Mouse (Mus musculus) CH12.LX (cell line): Measurements from ENCODE around the gene Sephs2.

Experiments used
- CHD2 ChIP-seq: IDR thresholded peaks from 2 replicates; pipeline ENCODE4 v1.6.1; 2011; ENCODE audit warnings: low read length, improper control_type of control experiment
- CTCF ChIP-seq, 2 experiments: IDR thresholded peaks in 1 of 2; conservative IDR thresholded peaks in 1 of 2; 2 replicates each; pipeline ENCODE4 v1.5.1; 2011 to 2012; ENCODE audit warnings: low read depth in 2 of 2, low read length in 2 of 2, improper control_type of control experiment in 1 of 2, inconsistent platforms in 1 of 2, mild to moderate bottlenecking in 1 of 2, moderate library complexity in 1 of 2
- E2F4 ChIP-seq: IDR thresholded peaks from 2 replicates; pipeline ENCODE4 v1.6.1; 2011; ENCODE audit warnings: low read depth, low read length, improper control_type of control experiment; ENCODE audit not compliant: insufficient replicate concordance
- EP300 ChIP-seq: IDR thresholded peaks from 2 replicates; pipeline ENCODE4 v1.6.1; 2011; ENCODE audit warnings: low read length, improper control_type of control experiment
- NELFE ChIP-seq: IDR thresholded peaks from 2 replicates; pipeline ENCODE4 v1.6.1; 2011; ENCODE audit warnings: low read depth, low read length, improper control_type of control experiment
- POLR2A ChIP-seq: IDR thresholded peaks from 2 replicates; pipeline ENCODE4 v1.6.1; 2011; ENCODE audit warnings: low read depth, mild to moderate bottlenecking, improper control_type of control experiment, low read length
- RAD21 ChIP-seq: IDR thresholded peaks from 2 replicates; pipeline ENCODE4 v1.6.1; 2011; ENCODE audit warnings: low read depth, mild to moderate bottlenecking, low read length, improper control_type of control experiment, moderate library complexity
- TCF12 ChIP-seq: IDR thresholded peaks from 2 replicates; pipeline ENCODE4 v1.6.1; 2014; ENCODE audit warnings: low read depth, mild to moderate bottlenecking, inconsistent platforms, low read length, improper control_type of control experiment
- ZMIZ1 ChIP-seq: IDR thresholded peaks from 2 replicates; pipeline ENCODE4 v1.6.1; 2012; ENCODE audit warnings: low read depth, mild to moderate bottlenecking, inconsistent platforms, low read length, improper control_type of control experiment

DNA sequence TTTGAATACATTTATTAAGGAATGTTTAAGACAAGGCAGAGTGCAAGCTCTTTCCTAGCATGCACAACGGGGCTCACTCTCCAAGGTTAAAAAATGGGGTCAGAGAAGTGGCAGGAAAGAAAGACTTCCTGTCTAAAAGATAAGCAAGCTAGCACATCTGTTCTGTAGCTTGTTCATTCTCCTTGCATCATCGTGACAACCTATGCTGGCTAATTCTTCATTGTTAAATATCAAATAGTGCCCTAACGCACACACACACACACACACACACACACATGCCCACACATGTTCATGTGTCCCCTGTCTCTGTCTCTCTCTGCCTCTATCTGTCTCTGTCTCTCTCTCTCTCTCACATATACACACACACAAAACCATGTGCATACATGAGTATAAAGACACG lies 7.3 kb upstream of the Sephs2 start:
- TF ChIP-seq CTCF (conservative IDR thresholded peaks at IDR 0.05 in 1 of 2, IDR thresholded peaks at IDR 0.05 in 1 of 2; ENCODE audit: low read depth in 2 of 2, low read length in 2 of 2) = no peak
- no peak for TF ChIP-seq POLR2A
- TF ChIP-seq CHD2 = no peak
- no peak for TF ChIP-seq EP300
- TF ChIP-seq NELFE = no peak
- TF ChIP-seq ZMIZ1 = no peak
- TF ChIP-seq TCF12 = no peak
- no peak for TF ChIP-seq E2F4
- no peak for TF ChIP-seq RAD21
